ENCODE assay signal across 18 mouse cellular contexts in the genomic region with DNA sequence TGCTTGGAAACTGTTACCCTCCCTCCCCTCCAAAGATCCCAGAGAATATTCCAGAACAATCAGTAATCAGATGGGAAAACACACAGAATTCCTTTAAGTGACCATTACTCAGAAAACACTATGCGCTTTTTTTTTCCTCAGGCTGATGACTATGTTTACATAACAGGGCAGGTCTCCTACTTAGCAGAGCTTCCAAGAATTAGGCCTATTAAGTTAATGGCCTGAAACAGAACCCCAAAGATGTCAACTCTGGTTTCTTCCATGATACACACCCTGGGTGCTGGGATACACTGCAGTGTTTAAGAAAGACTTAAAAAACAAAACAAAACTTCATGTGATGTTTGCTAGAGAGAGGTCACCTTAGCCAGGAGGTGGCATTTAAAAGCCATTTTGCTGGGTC. TPM values are rescaled to one million over a fixed set of nuclear protein-coding genes. Genes with fewer than 3 reads are reported as not detected.
DNase-seq lines count a peak whose midpoint lies in the region; ATAC-seq and TF ChIP-seq lines count a peak whose summit lies in the region.
"Had no signal": no experiment of that assay in that cellular context is flagged by ENCODE, and none has a peak within 500 bp of the region (broad histone marks: within the 10 kb centered on the region; RNA-seq: fewer than 3 reads in every experiment).

No protein-coding gene starts in this region.

- H3K9me3 ChIP-seq in kidney, embryonic 16.5 days (ENCODE audit: low read length), result no peaks in the 10 kb centered on the region
- H3K9me3 ChIP-seq in embryonic facial prominence, embryonic 10.5 days, result no peaks in the 10 kb centered on the region
- H3K9me3 ChIP-seq: embryonic facial prominence, embryonic 12.5 days; forebrain, embryonic 15.5 days had no signal

- peak; percentile 28 for DNase-seq in kidney, adult 2 months
- no peak for DNase-seq in kidney, postnatal 36 days
- DNase-seq in kidney, postnatal 4 days, result no peak
- peak; percentile 72 for DNase-seq in MN1 (ENCODE audit: low spot score)
- DNase-seq in embryonic facial prominence, embryonic 10.5 days (ENCODE audit: low spot score), result no peak
- DNase-seq: adrenal gland, adult 8-10 months; cerebellum, adult 11 months; cerebellum, adult 8-10 months; cerebellum, postnatal 14 days; embryo, embryonic 11 days; gastrocnemius, postnatal 36 days; heart, adult 11 months; heart, postnatal 36 days had no signal

- no peak overlapping the region for H3K4me2 ChIP-seq in kidney, embryonic 16.5 days (replicated peaks; ENCODE audit: low read depth, low read length)
- H3K4me2 ChIP-seq: embryonic facial prominence, embryonic 12.5 days; forebrain, embryonic 15.5 days; heart, embryonic 13.5 days had no signal

- H3K27me3 ChIP-seq in kidney, adult 2 months (replicated peaks; ENCODE audit: control insufficient read depth, insufficient read depth, low read length), result no peaks in the 10 kb centered on the region
- no peaks in the 10 kb centered on the region for H3K27me3 ChIP-seq in kidney, embryonic 16.5 days (ENCODE audit: insufficient read depth, low read length)
- H3K27me3 ChIP-seq in embryonic facial prominence, embryonic 10.5 days (replicated peaks; ENCODE audit: low read depth, poor library complexity, severe bottlenecking), result peaks cover 14% of the 10 kb centered on the region; the same call in 1 of the 2 replicates
- H3K27me3 ChIP-seq: CH12.LX; embryonic facial prominence, embryonic 12.5 days; forebrain, embryonic 15.5 days had no signal

- H3K4me3 ChIP-seq in kidney, adult 2 months (ENCODE audit: insufficient read depth, low read depth, low read length), result no peak overlapping the region
- H3K4me3 ChIP-seq in kidney, embryonic 16.5 days (ENCODE audit: low read length), result no peak overlapping the region
- H3K4me3 ChIP-seq in embryonic facial prominence, embryonic 10.5 days, result no peak overlapping the region
- H3K4me3 ChIP-seq: embryonic facial prominence, embryonic 12.5 days; forebrain, embryonic 15.5 days; heart, embryonic 13.5 days had no signal

- no peak overlapping the region for H3K9ac ChIP-seq in kidney, embryonic 16.5 days (replicated peaks; ENCODE audit: low read length)
- H3K9ac ChIP-seq: embryonic facial prominence, embryonic 12.5 days; forebrain, embryonic 15.5 days; heart, embryonic 13.5 days had no signal

- peaks cover 3% of the 10 kb centered on the region; the same call in 1 of the 2 replicates for H3K4me1 ChIP-seq in kidney, adult 2 months (ENCODE audit: control insufficient read depth, insufficient read depth, low read length)
- H3K4me1 ChIP-seq in kidney, embryonic 16.5 days (ENCODE audit: insufficient read depth, low read length), result peaks cover 16% of the 10 kb centered on the region
- peaks cover 35% of the 10 kb centered on the region for H3K4me1 ChIP-seq in embryonic facial prominence, embryonic 10.5 days
- H3K4me1 ChIP-seq: heart, embryonic 13.5 days had no signal

- no peak for TF ChIP-seq POLR2A in kidney, adult 2 months (IDR thresholded peaks at IDR 0.05; ENCODE audit: low read depth, low read length)

- no peaks in the 10 kb centered on the region for H3K36me3 ChIP-seq in kidney, adult 2 months (ENCODE audit: control insufficient read depth, insufficient read depth, low read length)
- no peaks in the 10 kb centered on the region for H3K36me3 ChIP-seq in kidney, embryonic 16.5 days (ENCODE audit: insufficient read depth, low read length)
- H3K36me3 ChIP-seq in embryonic facial prominence, embryonic 10.5 days (replicated peaks), result no peaks in the 10 kb centered on the region
- H3K36me3 ChIP-seq: embryonic facial prominence, embryonic 12.5 days; forebrain, embryonic 15.5 days; heart, embryonic 13.5 days had no signal

- 40% methylated on average over 1 of the region's 1 CpGs for WGBS in kidney, adult 2 months
- WGBS in kidney, embryonic 16.5 days, result 38% methylated on average over 1 of the region's 1 CpGs
- WGBS in embryonic facial prominence, embryonic 10.5 days, result 64% methylated on average over 1 of the region's 1 CpGs

- TF ChIP-seq CTCF in kidney, adult 2 months (conservative IDR thresholded peaks at IDR 0.05; ENCODE audit: insufficient read depth, insufficient read length, low read depth, low read length), result no peak

- ATAC-seq in kidney, embryonic 16.5 days (ENCODE audit: low FRiP score, low TSS enrichment), result peak; percentile 68; the same call in 1 of the 2 replicates
- ATAC-seq: forebrain, embryonic 15.5 days had no signal

- H3K27ac ChIP-seq in kidney, adult 2 months (ENCODE audit: insufficient read depth, low read depth, low read length), result no peak overlapping the region
- H3K27ac ChIP-seq in kidney, embryonic 16.5 days (ENCODE audit: low read length), result peak overlapping the region; percentile 59
- 0 out of 2 replicates have a peak overlapping the region, but pooled peaks have one; percentile 41 for H3K27ac ChIP-seq in embryonic facial prominence, embryonic 10.5 days (replicated peaks)
- H3K27ac ChIP-seq: embryonic facial prominence, embryonic 12.5 days; forebrain, embryonic 15.5 days; heart, embryonic 13.5 days had no signal

RNA-seq across cellular contexts. Expression of a gene that starts 21.6 kb away (rescaled TPM):
- 165 and 201 TPM in 2 replicates for polyA plus RNA-seq in kidney, adult 2 months (2012; rRNA removed)
- 186 and 196 TPM in 2 replicates for polyA plus RNA-seq in kidney, embryonic 16.5 days (2015; fragmentation: Nextera tagmentation; extraction: Ambion mirVana)
- 118 and 125 TPM in 2 replicates for polyA plus RNA-seq in embryonic facial prominence, embryonic 10.5 days (2016; fragmentation: Nextera tagmentation; extraction: Ambion mirVana)

Comparison
In these comparisons a context has a peak if more than half of its experiments do, and no peak if none do; other contexts are left out.
1. DNase-seq: peak in kidney, adult 2 months (single experiment) and MN1 (single experiment); none in kidney, postnatal 36 days (0 of 2), kidney, postnatal 4 days (0 of 2) and embryonic facial prominence, embryonic 10.5 days (single experiment).